Mouse (Mus musculus): ENCODE results near the gene Npb.

- no peak for TF ChIP-seq CTCF (IDR thresholded peaks at IDR 0.05; ENCODE audit: borderline replicate concordance, insufficient read depth, low read length)
- TF ChIP-seq POLR2A (IDR thresholded peaks at IDR 0.05; ENCODE audit: low read depth, low read length): no peak
Observed at GRCm38 (mm10) chr11:120647047-120647830, 39.0 kb downstream of the Npb start.

Measured in embryonic fibroblast, embryonic 13.5 days (primary cell).